Mouse (Mus musculus) embryonic facial prominence, embryonic 13.5 days (tissue): Measurements from ENCODE around the gene Acer3. TPM values are rescaled to one million over a fixed set of nuclear protein-coding genes. Genes with fewer than 3 reads are reported as not detected.
A peak's percentile ranks its signal among the peaks of the same experiment; 100 is the strongest.
"Not testable (repeated sequence)": the region's sequence is repeated elsewhere in the genome, so short reads cannot be mapped to it uniquely, and the experiment has no call there.

Experiments
- ATAC-seq: fragments of 200-750 bp; cut with Nextera tagmentation; 2 replicates; pipeline ENCODE4 v1.8.0; 2017; ENCODE audit warnings: low read depth; ENCODE audit not compliant: insufficient number of reproducible peaks, insufficient read depth, low FRiP score, low TSS enrichment
- H3K27ac ChIP-seq: fragments of 300-500 bp; sonication (generic); 2 replicates; pipeline ENCODE4 v1.5.1; 2015; ENCODE audit warnings: moderate library complexity, mild to moderate bottlenecking, inconsistent platforms
- H3K27me3 ChIP-seq: fragments of 300-500 bp; sonication (generic); 2 replicates; pipeline ENCODE4 v1.6.1; 2015; ENCODE audit warnings: mild to moderate bottlenecking, inconsistent platforms
- H3K36me3 ChIP-seq: fragments of 300-500 bp; sonication (generic); 2 replicates; pipeline ENCODE4 v1.6.1; 2015; ENCODE audit warnings: mild to moderate bottlenecking, inconsistent platforms
- H3K4me1 ChIP-seq: fragments of 300-500 bp; sonication (generic); 2 replicates; pipeline ENCODE4 v1.6.1; 2015; ENCODE audit warnings: inconsistent platforms
- H3K4me2 ChIP-seq: fragments of 300-500 bp; sonication (generic); 2 replicates; pipeline ENCODE4 v1.6.1; 2015; ENCODE audit warnings: moderate library complexity, mild to moderate bottlenecking, inconsistent platforms
- H3K4me3 ChIP-seq: fragments of 300-500 bp; sonication (generic); 2 replicates; pipeline ENCODE4 v1.5.1; 2015; ENCODE audit warnings: mild to moderate bottlenecking, inconsistent platforms
- H3K9ac ChIP-seq: fragments of 300-500 bp; sonication (generic); 2 replicates; pipeline ENCODE4 v1.6.1; 2015; ENCODE audit warnings: mild to moderate bottlenecking, inconsistent platforms
- H3K9me3 ChIP-seq: fragments of 300-500 bp; sonication (generic); 2 replicates; pipeline ENCODE4 v1.6.1; 2016; ENCODE audit warnings: inconsistent platforms
- WGBS: fragments of 180-500 bp; shearing (Covaris S2); methylation state at CpG from one replicate; pipeline ENCODE4 v1.1.7; 2015; ENCODE audit warnings: mixed read lengths; 5-methylcytosine and 5-hydroxymethylcytosine counted together
- polyA plus RNA-seq: library from polyadenylated mRNA; unstranded; fragments of >200 nt; fragmentation: Nextera tagmentation; extraction: Ambion mirVana; gene quantifications from 2 replicates; pipeline ENCODE4 v1.2.1, GENCODE M21; 2015

The Acer3 gene
- polyA plus RNA-seq, 1 experiment from 2014 or later = 31.8 TPM

DNA sequence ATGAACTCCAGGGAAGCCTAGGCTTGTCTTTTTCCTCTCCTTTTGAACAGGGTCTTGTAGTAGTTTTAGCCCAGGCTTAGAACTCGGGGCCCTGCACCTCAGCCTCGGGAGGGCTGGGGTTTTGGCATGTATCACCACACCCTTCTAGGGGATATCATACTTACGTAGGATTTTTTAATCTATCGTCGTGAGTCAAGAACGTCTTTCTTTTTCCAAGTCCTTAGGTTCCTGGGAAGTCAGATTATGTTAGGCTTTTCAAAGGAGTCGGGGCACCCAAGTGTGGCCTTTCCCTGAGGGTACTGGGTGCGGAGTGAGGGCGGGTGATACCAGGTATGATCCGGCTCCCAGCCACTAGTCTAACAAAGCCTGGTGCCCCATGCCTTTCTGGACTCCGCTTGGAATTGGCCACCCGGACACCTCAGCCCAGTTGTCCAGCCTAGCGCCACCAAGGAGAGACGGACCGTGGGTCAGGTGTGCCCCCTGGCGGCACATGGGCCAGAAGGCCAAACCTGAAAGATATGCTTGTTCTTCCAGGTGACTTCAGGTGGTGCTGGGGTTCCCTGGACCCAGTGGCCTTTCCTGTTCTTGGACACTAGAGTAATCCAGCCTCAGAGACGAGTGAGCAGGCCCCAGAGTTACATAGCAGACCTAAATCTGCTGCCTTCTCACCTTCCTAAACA lies 129.3 kb downstream of the Acer3 start:
- no peak overlapping the region for H3K4me3 ChIP-seq
- H3K9ac ChIP-seq = no peak overlapping the region
- no peaks in the 10 kb centered on the region for H3K9me3 ChIP-seq
- no peaks in the 10 kb centered on the region for H3K36me3 ChIP-seq
- H3K4me2 ChIP-seq = no peak overlapping the region
- no peak for ATAC-seq
- H3K27ac ChIP-seq = no peak overlapping the region
- WGBS = 67% methylated on average over 17 of the region's 17 CpGs
- peaks cover 13% of the 10 kb centered on the region for H3K4me1 ChIP-seq
- peaks cover 57% of the 10 kb centered on the region for H3K27me3 ChIP-seq

DNA sequence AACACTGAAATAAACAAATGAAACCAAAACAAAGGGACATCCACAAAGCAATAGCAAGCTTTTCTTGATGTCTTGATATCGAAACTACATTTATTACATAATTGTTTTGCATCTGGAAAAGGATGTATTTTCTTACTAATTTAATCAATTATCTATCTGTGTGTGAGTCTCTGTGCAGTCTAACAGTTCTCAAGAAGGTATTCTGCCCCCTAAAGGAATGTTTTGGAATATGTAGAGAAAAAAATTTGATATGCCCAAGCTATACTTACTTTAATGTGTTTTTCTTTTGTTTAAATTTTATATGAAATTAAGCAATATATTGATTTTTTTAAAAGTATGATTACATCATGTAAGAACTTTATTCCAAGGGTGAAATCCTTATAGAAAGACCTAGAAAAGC lies 130.4 kb downstream of the Acer3 start:
- peaks cover 13% of the 10 kb centered on the region for H3K4me1 ChIP-seq
- H3K4me3 ChIP-seq = no peak overlapping the region
- ATAC-seq = no peak
- H3K36me3 ChIP-seq = no peaks in the 10 kb centered on the region
- WGBS = 87% methylated on average over 1 of the region's 1 CpGs
- H3K4me2 ChIP-seq = no peak overlapping the region
- no peak overlapping the region for H3K9ac ChIP-seq
- no peaks in the 10 kb centered on the region for H3K9me3 ChIP-seq
- H3K27ac ChIP-seq = no peak overlapping the region
- H3K27me3 ChIP-seq = peaks cover 46% of the 10 kb centered on the region

DNA sequence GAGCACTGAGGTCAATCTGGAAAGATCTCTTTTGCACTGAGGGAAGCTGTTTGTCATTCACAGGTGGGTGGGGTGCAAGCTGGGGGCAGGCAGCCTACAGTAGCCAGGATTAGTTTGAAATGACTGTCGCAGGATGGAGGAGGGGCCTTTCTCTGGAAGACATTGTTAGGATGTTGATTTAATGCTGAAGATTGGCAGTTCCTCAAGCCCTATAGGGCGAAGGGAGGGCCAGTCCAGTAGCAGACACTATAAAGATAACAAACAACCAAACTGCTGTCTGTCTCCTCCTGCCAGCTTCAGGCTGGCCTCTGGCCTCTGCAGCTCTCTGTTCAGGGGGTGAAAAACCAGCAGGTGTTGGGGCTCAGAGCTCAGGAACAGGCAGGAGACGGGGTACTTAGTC lies 131.3 kb downstream of the Acer3 start:
- H3K4me2 ChIP-seq = no peak overlapping the region
- no peak for ATAC-seq
- WGBS = 53% methylated on average over 3 of the region's 3 CpGs

DNA sequence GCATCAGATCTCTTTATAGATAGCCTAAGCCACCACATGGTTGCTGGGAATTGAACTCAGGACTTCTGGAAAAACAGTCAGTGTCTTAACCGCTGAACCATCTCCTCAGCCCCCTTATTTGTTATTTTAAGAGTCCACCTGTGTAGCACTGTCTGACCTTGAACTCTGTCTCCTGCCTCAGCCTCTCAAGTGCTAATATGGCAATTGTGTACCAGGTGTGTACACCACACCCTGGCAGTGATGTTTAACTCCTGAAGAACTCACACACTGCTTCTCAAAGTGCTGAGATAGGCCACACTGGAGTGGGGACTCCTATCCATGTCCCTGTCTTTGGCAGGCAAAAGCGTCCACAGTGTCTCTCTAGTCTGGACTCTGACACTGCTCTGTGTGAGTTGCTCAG lies 132.3 kb downstream of the Acer3 start:
- H3K4me2 ChIP-seq = no peak overlapping the region
- H3K4me3 ChIP-seq = no peak overlapping the region
- no peaks in the 10 kb centered on the region for H3K9me3 ChIP-seq
- peaks cover 4% of the 10 kb centered on the region for H3K4me1 ChIP-seq
- H3K9ac ChIP-seq = no peak overlapping the region
- no peaks in the 10 kb centered on the region for H3K36me3 ChIP-seq
- H3K27me3 ChIP-seq = peaks cover 27% of the 10 kb centered on the region
- no peak overlapping the region for H3K27ac ChIP-seq
- ATAC-seq = no peak
- 74% methylated on average over 2 of the region's 2 CpGs for WGBS

More for the DNA sequence above, 131.3 kb downstream of the Acer3 start:
- no peaks in the 10 kb centered on the region for H3K9me3 ChIP-seq
- peaks cover 13% of the 10 kb centered on the region for H3K4me1 ChIP-seq
- no peak overlapping the region for H3K4me3 ChIP-seq
- H3K9ac ChIP-seq = no peak overlapping the region
- H3K36me3 ChIP-seq = no peaks in the 10 kb centered on the region
- no peak overlapping the region for H3K27ac ChIP-seq
- H3K27me3 ChIP-seq = peaks cover 37% of the 10 kb centered on the region

DNA sequence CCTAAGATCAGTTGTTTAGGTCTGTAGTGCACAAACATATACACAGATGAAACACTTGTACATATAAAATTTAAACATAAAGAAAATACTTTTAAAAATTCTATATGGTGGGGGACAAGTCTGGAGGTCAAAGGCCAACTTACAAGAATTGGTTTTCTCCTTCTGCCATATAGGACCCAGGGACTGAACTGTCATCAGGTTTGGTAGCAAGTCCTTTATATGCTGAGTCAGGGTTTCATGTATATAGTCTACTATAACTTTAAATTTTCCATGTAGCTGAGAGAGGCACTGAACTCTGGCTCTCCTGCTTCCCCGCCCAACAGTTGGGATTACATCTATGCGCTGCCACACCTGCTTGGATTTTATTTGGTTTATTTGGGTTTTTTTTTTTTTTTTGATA lies 132.8 kb downstream of the Acer3 start:
- no peak overlapping the region for H3K4me3 ChIP-seq
- H3K4me2 ChIP-seq = no peak overlapping the region
- ATAC-seq = no peak
- no peaks in the 10 kb centered on the region for H3K9me3 ChIP-seq
- no peak overlapping the region for H3K27ac ChIP-seq
- WGBS = 88% methylated on average over 2 of the region's 2 CpGs
- no peak overlapping the region for H3K9ac ChIP-seq
- no peaks in the 10 kb centered on the region; the same call in 1 of the 2 replicates for H3K4me1 ChIP-seq
- no peaks in the 10 kb centered on the region for H3K36me3 ChIP-seq
- peaks cover 22% of the 10 kb centered on the region for H3K27me3 ChIP-seq

DNA sequence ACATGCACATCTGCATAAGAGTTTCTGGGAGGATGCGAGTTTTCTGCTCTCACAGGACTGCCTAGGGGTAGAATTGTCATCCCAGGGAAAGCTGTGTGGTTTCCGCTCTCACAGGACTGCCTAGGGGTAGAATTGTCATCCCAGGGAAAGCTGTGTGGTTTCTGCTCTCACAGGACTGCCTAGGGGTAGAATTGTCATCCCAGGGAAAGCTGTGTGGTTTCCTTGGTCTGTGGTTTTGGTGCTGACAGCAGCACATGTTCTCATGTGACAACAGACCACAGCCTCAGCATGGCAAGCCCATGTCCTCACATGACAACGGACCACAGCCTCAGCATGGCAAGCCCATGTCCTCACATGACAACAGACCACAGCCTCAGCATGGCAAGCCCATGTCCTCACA lies 133.7 kb downstream of the Acer3 start:
- H3K4me1 ChIP-seq, H3K9me3 ChIP-seq, H3K4me2 ChIP-seq, ATAC-seq, H3K27ac ChIP-seq, H3K36me3 ChIP-seq, H3K4me3 ChIP-seq, H3K9ac ChIP-seq: not testable (repeated sequence)
- H3K27me3 ChIP-seq = peaks cover 13% of the 10 kb centered on the region
- WGBS = 42% methylated on average over 3 of the region's 3 CpGs

DNA sequence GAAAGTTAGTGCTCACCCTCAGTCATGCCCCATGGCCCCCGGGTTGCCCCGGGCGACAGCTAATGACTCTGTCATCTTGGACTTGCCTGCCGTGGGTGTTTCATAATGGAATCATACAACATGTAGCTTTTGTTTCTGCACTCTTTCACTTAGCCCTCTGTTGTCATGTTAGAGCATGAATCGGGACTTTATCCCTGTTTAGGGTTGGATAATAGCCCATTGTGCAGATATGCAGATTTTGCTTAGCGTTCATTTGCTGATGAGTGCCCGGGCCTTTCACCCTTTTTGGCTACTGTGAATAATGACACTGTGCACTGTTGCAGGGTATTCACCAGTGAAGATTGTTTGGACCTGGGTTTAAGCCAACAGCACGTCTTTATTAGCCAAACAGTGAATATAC lies 134.4 kb downstream of the Acer3 start:
- WGBS = 74% methylated on average over 8 of the region's 8 CpGs
- Histone ChIP-seq H3K4me2 (no peak overlapping the region), H3K4me1 (no peaks in the 10 kb centered on the region), H3K27me3 (peaks cover 6% of the 10 kb centered on the region), H3K27ac (no peak overlapping the region), H3K36me3 (no peaks in the 10 kb centered on the region), H3K4me3 (no peak overlapping the region), H3K9me3 (no peaks in the 10 kb centered on the region), H3K9ac (no peak overlapping the region)
- no peak for ATAC-seq

DNA sequence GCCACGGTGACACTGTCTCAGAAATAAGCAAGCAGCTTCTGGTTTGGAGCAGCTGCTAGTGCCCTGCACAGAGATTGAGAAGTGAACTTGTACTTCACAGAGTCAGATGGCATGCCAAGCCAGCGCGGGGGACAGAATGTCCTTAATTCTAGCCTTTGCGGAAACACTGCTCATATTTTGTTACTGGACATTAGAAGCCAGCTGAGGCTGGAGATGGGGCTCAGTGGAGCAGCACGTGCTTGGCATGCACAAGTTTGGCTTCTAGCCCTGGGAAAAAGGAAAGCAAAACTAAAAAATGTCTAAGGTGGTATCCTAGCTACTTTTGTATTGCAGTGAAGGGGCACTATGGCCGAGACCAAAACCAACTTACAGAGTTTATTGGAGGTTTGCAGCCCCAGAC lies 135.7 kb downstream of the Acer3 start:
- WGBS = 77% methylated on average over 6 of the region's 6 CpGs

DNA sequence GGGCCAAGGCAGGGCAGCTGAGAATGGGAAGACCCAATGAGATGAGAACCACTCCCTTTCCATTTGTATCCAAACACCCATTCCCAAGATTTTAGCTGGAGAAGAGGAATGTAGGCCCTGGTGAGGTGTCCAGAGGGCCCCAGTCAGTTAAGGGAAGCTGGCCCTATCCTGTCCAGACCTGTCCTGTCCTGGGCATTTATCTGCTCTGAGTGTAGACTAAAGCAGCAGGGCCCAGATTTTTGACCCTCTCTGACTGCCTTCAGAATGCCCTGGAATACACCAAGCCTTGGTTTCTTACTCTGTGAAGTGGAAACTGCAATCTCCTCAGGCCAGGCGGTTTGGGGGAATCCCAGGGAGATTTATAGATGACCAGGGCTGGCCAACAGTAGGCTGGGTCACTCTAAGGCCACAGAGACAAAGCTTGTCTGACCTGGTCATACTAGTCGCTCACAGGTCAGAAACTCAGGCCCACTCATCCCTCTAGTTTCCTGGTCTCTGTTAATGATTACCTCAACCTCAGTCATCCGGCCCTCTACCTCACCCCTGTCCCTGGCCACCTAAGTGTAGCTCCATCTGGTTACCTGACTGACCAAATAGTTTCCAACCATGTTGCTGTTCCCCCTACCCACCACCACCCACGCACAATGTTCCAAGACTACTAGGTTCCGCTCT lies 142.3 kb downstream of the Acer3 start:
- Histone ChIP-seq H3K27ac (no peak overlapping the region), H3K9ac (peak overlapping the region; percentile 74)
- no peak for ATAC-seq

More for the DNA sequence above, 135.7 kb downstream of the Acer3 start:
- Histone ChIP-seq H3K9ac (no peak overlapping the region), H3K9me3 (no peaks in the 10 kb centered on the region), H3K27ac (no peak overlapping the region), H3K4me3 (no peak overlapping the region), H3K36me3 (no peaks in the 10 kb centered on the region), H3K4me2 (no peak overlapping the region), H3K4me1 (no peaks in the 10 kb centered on the region), H3K27me3 (no peaks in the 10 kb centered on the region; the same call in 1 of the 2 replicates)
- no peak for ATAC-seq

DNA sequence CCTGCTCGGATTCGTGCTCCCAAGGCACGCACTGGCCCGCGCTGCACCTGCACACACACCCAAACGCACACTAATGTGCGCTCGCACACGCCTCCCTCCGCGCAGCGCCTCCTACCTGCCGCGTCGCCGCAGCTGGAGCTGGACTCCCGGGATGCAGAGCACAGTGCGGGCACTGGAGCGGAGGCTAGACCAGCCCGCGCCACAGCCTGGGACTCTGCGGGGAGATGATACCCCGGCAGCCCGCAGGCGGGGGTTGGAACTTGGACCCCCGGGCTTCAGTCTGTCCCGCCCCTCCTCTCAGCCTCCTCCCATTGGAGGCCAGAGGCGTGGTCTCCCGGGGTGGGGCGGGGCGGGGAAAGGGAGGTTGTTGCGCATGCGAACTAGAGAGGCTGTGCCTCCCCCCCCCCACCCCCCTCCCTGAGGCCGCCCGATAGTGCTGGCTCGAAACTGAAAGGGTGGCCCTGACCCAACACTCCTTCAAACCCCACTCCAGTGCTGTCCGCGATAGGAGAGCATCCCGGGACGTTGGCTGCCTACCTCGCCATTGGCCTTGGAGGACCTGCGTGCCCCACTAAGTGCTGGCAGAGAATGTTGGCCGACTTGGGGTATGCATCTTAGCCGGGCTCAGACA lies 143.0 kb downstream of the Acer3 start, which contains the start of gene Capn5:
Capn5 (minus strand) TSS at position 346 of the 631 bp plus-strand sequence.
- Histone ChIP-seq H3K9me3 (no peaks in the 10 kb centered on the region), H3K36me3 (no peaks in the 10 kb centered on the region), H3K4me1 (peaks cover 15% of the 10 kb centered on the region), H3K4me2 (peak within 1 kb of the TSS; percentile 82), H3K9ac (peak within 1 kb of the TSS; percentile 74), H3K4me3 (peak within 1 kb of the TSS; percentile 80), H3K27me3 (peaks cover 3% of the 10 kb centered on the region), H3K27ac (no peak within 1 kb of the TSS)
- WGBS = 1% methylated on average over 43 of the region's 44 CpGs
- peak; percentile 79 for ATAC-seq

More for the DNA sequence above, 142.3 kb downstream of the Acer3 start:
- Histone ChIP-seq H3K9me3 (no peaks in the 10 kb centered on the region), H3K36me3 (no peaks in the 10 kb centered on the region), H3K4me3 (peak overlapping the region; percentile 80), H3K27me3 (peaks cover 3% of the 10 kb centered on the region), H3K4me1 (peaks cover 15% of the 10 kb centered on the region), H3K4me2 (peak overlapping the region; percentile 82)
- WGBS = 87% methylated on average over 5 of the region's 5 CpGs

DNA sequence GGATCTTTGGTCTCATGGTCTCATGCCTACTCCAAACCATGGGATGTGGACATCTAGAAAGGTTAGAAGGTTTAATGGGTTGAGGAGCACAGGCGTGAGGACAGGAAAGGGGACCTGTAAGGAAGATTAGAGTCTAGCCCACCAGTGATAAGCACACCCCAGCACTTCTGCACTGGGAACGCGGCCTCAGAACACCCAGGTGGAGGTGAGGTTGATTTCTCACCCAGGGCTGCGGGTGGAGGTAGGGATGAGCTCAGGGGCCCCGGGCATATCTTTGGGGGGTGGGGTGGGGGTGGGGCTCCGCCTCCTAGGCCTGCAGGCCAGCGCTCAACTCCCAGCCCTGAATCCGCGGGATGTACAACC lies 143.5 kb downstream of the Acer3 start:
- Histone ChIP-seq H3K9ac (peak overlapping the region; percentile 74), H3K9me3 (no peaks in the 10 kb centered on the region), H3K4me2 (peak overlapping the region; percentile 82), H3K4me3 (peak overlapping the region; percentile 80), H3K36me3 (no peaks in the 10 kb centered on the region), H3K4me1 (peaks cover 15% of the 10 kb centered on the region), H3K27ac (no peak overlapping the region), H3K27me3 (peaks cover 3% of the 10 kb centered on the region)
- 5% methylated on average over 9 of the region's 9 CpGs for WGBS
- no peak; the same call in 1 of the 2 replicates for ATAC-seq
